Mouse (Mus musculus) CH12.LX (cell line): ENCODE data around the gene Slc28a1.

Source experiments
- CTCF ChIP-seq, 2 experiments: IDR thresholded peaks in 1 of 2; conservative IDR thresholded peaks in 1 of 2; 2 replicates each; pipeline ENCODE4 v1.5.1; 2011 to 2012; ENCODE audit warnings: low read depth in 2 of 2, low read length in 2 of 2, improper control_type of control experiment in 1 of 2, inconsistent platforms in 1 of 2, mild to moderate bottlenecking in 1 of 2, moderate library complexity in 1 of 2
- EP300 ChIP-seq: IDR thresholded peaks from 2 replicates; pipeline ENCODE4 v1.6.1; 2011; ENCODE audit warnings: low read length, improper control_type of control experiment
- KAT2A ChIP-seq: IDR thresholded peaks from 2 replicates; pipeline ENCODE4 v1.6.1; 2012; ENCODE audit warnings: low read length, improper control_type of control experiment, inconsistent platforms; ENCODE audit not compliant: insufficient replicate concordance
- MEF2A ChIP-seq: IDR thresholded peaks from 2 replicates; pipeline ENCODE4 v1.6.1; 2014; ENCODE audit warnings: low read depth, mild to moderate bottlenecking, inconsistent platforms, low read length, improper control_type of control experiment, borderline replicate concordance
- MXI1 ChIP-seq: IDR thresholded peaks from 2 replicates; pipeline ENCODE4 v1.6.1; 2011; ENCODE audit warnings: mild to moderate bottlenecking, low read depth, low read length, improper control_type of control experiment
- MYC ChIP-seq: IDR thresholded peaks from 2 replicates; pipeline ENCODE4 v1.6.1; 2011; ENCODE audit warnings: low read depth, mild to moderate bottlenecking, improper control_type of control experiment, low read length
- PAX5 ChIP-seq: IDR thresholded peaks from 2 replicates; pipeline ENCODE4 v1.6.1; 2012; ENCODE audit warnings: low read length, inconsistent platforms, mixed read lengths
- POLR2A ChIP-seq: IDR thresholded peaks from 2 replicates; pipeline ENCODE4 v1.6.1; 2011; ENCODE audit warnings: low read depth, mild to moderate bottlenecking, improper control_type of control experiment, low read length
- RAD21 ChIP-seq: IDR thresholded peaks from 2 replicates; pipeline ENCODE4 v1.6.1; 2011; ENCODE audit warnings: low read depth, mild to moderate bottlenecking, low read length, improper control_type of control experiment, moderate library complexity
- USF2 ChIP-seq: conservative IDR thresholded peaks from 2 replicates; pipeline ENCODE4 v1.6.1; 2011; ENCODE audit warnings: low read depth, low read length, improper control_type of control experiment
- ZKSCAN1 ChIP-seq: IDR thresholded peaks from 2 replicates; pipeline ENCODE4 v1.6.1; 2012; ENCODE audit warnings: low read depth, inconsistent platforms, low read length, improper control_type of control experiment, borderline replicate concordance

DNA sequence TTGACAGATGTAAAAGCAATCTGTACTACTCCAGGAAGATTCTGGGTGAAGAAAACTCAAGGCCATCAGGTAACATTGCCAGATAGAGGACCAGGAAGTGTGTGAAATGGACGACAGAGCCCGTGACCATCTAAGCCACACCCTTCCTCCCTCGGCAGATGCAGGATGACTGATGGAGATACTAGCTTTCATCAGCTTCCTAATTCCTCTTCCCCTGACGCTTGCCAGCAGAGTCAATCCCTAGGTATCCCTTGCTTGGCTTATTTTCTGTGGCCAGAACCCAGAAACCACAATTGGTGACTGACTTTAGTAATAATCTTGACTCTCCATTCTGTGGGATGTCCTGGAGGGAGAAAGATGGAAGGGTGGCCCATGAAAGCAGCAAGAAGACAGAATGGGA is 80.9 kb downstream of the Slc28a1 start:
- TF ChIP-seq ZKSCAN1 (no peak), PAX5 (no peak), POLR2A (no peak), RAD21 (no peak), CTCF (conservative IDR thresholded peaks at IDR 0.05 in 1 of 2, IDR thresholded peaks at IDR 0.05 in 1 of 2; ENCODE audit: low read depth in 2 of 2, low read length in 2 of 2) (no peak), EP300 (no peak), MEF2A (no peak), MXI1 (no peak), MYC (no peak), KAT2A (no peak), USF2 (no peak)
